Mouse (Mus musculus) adrenal gland, adult (tissue): ENCODE measurements around the gene Ddx43.
A peak's percentile ranks its signal among the peaks of the same experiment; 100 is the strongest.

Source experiments
- DNase-seq, 2 experiments: peaks; one replicate each; pipeline ENCODE4 v3.0.0; 2022 to 2023; ENCODE audit warnings: low spot score in 1 of 2; ENCODE audit not compliant: inconsistent age in 2 of 2

The Ddx43 gene

DNA sequence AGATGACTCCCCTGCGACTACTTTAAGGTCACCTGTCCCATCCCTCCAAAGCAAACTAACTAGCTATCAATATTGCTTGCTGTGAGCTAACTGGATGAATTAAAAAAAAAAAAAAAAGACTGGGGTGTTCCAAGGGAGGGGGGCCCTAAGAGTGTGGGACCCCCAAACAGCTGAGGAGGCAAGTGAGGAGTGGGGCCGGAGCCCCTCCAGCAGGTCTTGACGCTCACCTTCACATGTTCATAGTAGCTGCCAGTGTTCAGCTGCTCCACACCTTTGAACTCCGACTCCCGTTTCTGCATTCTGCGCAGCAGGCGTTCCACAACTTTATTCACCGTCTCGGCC lies 46.6 kb downstream of the Ddx43 start:
- no peak for DNase-seq

- DNase-seq = peak; percentile 62 to 81
These were observed 47.2 kb downstream of the Ddx43 start, which contains the start of gene Cgas for GRCm38 (mm10) chr9:78442579-78443392. Gene Cgas, minus strand, starts transcription at chr9:78443237.

- no peak for DNase-seq
These were observed 52.0 kb downstream of the Ddx43 start for GRCm38 (mm10) chr9:78447606-78447972.

DNA sequence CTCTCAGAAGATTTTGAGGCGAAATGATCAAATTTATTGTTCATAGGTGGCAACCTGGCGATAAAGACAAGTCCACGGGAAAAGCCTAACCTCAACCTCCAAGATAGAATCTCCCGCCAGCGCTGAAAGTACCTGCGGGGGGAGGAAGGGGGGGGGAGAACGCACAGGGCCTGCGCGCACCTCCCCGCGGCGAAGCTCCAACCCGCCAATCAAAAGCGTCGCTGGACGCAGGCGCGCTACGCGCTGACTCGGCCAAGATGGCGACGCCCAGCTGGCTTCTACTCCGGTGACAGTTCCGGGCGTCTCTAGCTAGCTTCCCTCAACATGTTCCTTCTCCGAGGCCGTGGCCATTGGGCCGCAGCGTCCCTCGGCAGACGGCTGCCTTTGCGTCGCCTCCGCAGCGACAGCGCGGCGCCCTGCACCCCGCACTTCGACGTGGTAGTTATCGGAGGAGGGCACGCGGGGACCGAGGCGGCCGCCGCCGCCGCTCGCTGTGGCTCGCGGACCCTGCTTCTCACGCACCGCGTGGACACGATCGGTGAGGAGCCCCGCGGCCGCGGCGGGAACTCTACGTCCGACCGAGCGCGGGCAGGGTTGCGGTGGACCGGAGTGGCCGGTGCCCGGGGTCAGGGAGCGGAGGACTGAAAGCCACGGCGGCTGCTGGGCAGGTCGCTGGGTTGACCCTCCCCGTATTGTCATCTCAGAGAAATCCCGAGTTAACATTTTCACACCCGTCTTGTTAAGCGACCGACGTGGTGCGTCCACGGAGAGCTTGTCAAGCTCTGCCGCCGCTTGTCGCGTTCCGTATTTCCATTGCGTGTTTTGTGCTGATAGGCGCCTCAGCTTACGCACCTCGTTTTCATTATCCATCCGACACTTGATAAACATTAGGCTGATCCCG lies 52.6 kb downstream of the Ddx43 start, which contains the start of the genes Mto1 and Gm17324:
Gene Mto1, plus strand, starts transcription at position 236 of the 901 bp plus-strand sequence.
Gene Gm17324, minus strand, starts transcription at position 814 of the 901 bp plus-strand sequence.
- DNase-seq = peak; percentile 90 to 95

DNA sequence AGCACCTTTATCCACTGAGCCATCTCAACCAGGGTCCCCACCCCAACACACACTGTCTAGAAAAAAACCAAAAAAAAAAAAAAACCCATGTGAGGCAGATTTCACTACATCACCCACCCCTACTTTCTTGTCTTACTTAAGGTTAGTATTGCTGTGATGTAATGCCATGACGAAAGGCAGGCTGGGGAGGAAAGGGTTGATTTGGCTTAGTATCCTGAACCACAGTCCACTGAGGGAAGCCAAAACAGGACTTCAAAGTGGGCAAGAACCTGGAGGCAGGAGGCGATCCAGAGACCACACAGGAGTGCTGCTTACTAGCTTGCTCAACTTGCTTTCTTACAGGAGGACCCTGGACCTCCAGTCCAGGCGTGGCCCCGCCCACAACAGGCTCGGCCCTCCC lies 54.8 kb downstream of the Ddx43 start:
- DNase-seq = no peak

GRCm38 (mm10) chr9:78451382-78451781 lies 55.8 kb downstream of the Ddx43 start:
- DNase-seq = no peak

GRCm38 (mm10) chr9:78457026-78457425 lies 61.4 kb downstream of the Ddx43 start:
- DNase-seq = no peak

DNA sequence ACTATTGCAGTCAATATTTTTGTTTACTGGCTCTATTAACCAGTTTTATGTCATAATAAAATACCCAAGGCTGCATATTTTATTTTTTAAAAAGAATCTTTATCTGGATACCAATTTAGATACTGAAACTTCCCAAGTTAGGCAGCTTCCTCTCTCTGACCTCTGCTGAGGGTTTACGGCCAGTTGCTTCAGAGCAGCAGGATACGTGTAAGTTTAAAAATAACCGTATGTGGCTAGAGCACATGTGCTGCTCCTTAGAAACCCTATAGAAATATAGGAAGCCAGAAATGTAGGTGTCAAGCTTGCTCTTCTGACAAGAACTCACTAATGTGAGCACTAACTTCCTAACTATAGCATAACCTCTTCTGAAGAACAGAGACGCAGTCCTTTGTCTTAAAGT lies 67.8 kb downstream of the Ddx43 start:
- no peak for DNase-seq

- DNase-seq = no peak
These were observed 70.1 kb downstream of the Ddx43 start for GRCm38 (mm10) chr9:78465725-78466124.
